Mouse (Mus musculus) midbrain, embryonic 15.5 days (tissue): Measurements from ENCODE around the gene Slc35f5. TPM values are rescaled to one million over a fixed set of nuclear protein-coding genes. Genes with fewer than 3 reads are reported as not detected.
A peak's percentile ranks its signal among the peaks of the same experiment; 100 is the strongest.

Experiments used
- ATAC-seq: fragments of 200-750 bp; cut with Nextera tagmentation; replicated peaks from 2 replicates; pipeline ENCODE4 v1.8.0; 2017; ENCODE audit warnings: moderate TSS enrichment
- H3K27ac ChIP-seq: fragments of 300-500 bp; sonication (generic); 2 replicates; pipeline ENCODE4 v1.5.1; 2015; ENCODE audit warnings: mild to moderate bottlenecking, inconsistent platforms
- H3K27me3 ChIP-seq: fragments of 300-500 bp; sonication (generic); replicated peaks from 2 replicates; pipeline ENCODE4 v1.6.1; 2015; ENCODE audit warnings: inconsistent platforms
- H3K36me3 ChIP-seq: fragments of 300-500 bp; sonication (generic); replicated peaks from 2 replicates; pipeline ENCODE4 v1.6.1; 2015; ENCODE audit warnings: inconsistent platforms
- H3K4me1 ChIP-seq: fragments of 300-500 bp; sonication (generic); 2 replicates; pipeline ENCODE4 v1.6.1; 2015; ENCODE audit warnings: inconsistent platforms
- H3K4me2 ChIP-seq: fragments of 300-500 bp; sonication (generic); 2 replicates; pipeline ENCODE4 v1.6.1; 2015; ENCODE audit warnings: inconsistent platforms, mild to moderate bottlenecking, moderate library complexity
- H3K4me3 ChIP-seq: fragments of 300-500 bp; sonication (generic); 2 replicates; pipeline ENCODE4 v1.5.1; 2015; ENCODE audit warnings: mild to moderate bottlenecking, inconsistent platforms
- H3K9ac ChIP-seq: fragments of 300-500 bp; sonication (generic); 2 replicates; pipeline ENCODE4 v1.6.1; 2015; ENCODE audit warnings: mild to moderate bottlenecking, inconsistent platforms
- H3K9me3 ChIP-seq: fragments of 300-500 bp; sonication (generic); 2 replicates; pipeline ENCODE4 v1.6.1; 2016; ENCODE audit warnings: inconsistent platforms
- WGBS: fragments of 180-500 bp; shearing (Covaris S2); methylation state at CpG from one replicate; pipeline ENCODE4 v1.1.7; 2015; ENCODE audit warnings: mixed read lengths; 5-methylcytosine and 5-hydroxymethylcytosine counted together
- polyA plus RNA-seq: library from polyadenylated mRNA; unstranded; fragments of >200 nt; fragmentation: Nextera tagmentation; extraction: Ambion mirVana; gene quantifications from 2 replicates; pipeline ENCODE4 v1.2.1, GENCODE M21; 2015

Gene Slc35f5
- polyA plus RNA-seq, 1 experiment from 2014 or later: 33.7 TPM

DNA sequence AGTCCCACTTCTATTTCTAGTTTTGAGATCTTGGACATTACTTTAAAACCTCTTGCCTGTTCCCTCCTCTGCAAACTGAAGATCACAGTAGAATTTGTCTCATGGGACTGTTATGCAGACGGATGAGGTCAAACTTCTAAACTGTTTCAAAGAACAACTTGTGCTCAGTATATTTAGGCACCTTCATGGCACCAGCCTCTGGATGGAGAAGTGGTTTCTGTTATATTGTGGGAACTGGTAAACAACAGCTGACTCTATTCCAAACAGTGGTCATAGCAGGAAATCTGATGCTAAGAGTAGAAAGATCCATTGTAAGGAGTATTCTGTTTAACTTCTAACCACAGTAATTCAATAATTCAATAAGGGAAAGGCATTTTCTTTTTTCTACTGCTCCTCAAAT lies 17.7 kb downstream of the Slc35f5 start:
- H3K4me3 ChIP-seq: no peak overlapping the region
- WGBS: 76% methylated on average over 1 of the region's 1 CpGs
- H3K4me1 ChIP-seq: no peaks in the 10 kb centered on the region
- H3K27me3 ChIP-seq: no peaks in the 10 kb centered on the region
- H3K27ac ChIP-seq: no peak overlapping the region
- H3K9me3 ChIP-seq: no peaks in the 10 kb centered on the region
- no peak overlapping the region for H3K4me2 ChIP-seq
- no peak overlapping the region for H3K9ac ChIP-seq
- H3K36me3 ChIP-seq: peaks cover 35% of the 10 kb centered on the region; the same call in 1 of the 2 replicates
- ATAC-seq: no peak

DNA sequence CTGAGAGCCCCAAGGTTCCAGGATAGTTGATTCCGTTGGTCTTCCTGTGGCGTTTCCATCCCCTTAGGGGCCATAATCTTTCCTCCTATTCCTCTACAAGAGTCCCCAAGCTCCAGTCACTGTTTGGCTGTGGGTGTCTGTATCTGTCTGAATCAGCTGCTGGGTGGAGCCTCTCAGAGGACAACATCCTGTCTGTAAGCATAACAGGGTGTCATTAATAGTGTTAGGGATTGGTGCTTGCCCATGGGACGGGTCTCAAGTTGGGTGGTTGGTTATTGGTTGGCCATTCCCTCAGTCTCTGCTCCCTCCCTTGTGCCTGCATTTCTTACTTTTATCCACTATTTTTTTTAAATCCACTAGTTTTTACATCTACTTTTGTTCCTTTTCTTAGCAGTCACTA lies 20.7 kb downstream of the Slc35f5 start:
- Histone ChIP-seq H3K27me3 (no peaks in the 10 kb centered on the region), H3K4me3 (no peak overlapping the region), H3K9ac (no peak overlapping the region), H3K9me3 (no peaks in the 10 kb centered on the region), H3K4me2 (no peak overlapping the region), H3K4me1 (no peaks in the 10 kb centered on the region), H3K27ac (no peak overlapping the region), H3K36me3 (peaks cover 25% of the 10 kb centered on the region; the same call in 1 of the 2 replicates)
- 90% methylated on average over 3 of the region's 3 CpGs for WGBS
- ATAC-seq: no peak

DNA sequence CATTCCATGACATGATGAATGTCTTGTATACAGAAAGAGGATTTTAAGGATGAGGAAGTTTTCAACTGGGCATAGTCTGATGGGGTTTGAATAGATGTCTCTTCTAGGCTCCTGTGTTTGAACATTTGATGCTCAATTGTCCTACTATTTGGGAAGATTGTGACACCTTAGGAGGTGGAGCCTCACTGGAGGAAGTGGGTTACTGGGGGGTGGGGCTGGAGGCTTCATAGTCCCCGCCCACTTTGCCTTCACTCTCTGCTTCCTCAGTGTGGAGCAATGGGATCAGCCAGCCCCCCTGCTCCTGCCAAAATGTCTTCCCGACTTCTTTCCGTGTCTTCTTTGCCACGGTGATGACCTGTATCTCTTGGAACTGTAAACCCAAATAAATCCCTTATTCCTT lies 43.2 kb downstream of the Slc35f5 start:
- Histone ChIP-seq H3K9me3 (no peaks in the 10 kb centered on the region), H3K4me1 (peaks cover 8% of the 10 kb centered on the region; the same call in 1 of the 2 replicates), H3K4me2 (no peak overlapping the region), H3K27ac (no peak overlapping the region), H3K36me3 (no peaks in the 10 kb centered on the region), H3K9ac (no peak overlapping the region), H3K4me3 (no peak overlapping the region), H3K27me3 (no peaks in the 10 kb centered on the region)
- 64% methylated on average over 4 of the region's 4 CpGs for WGBS
- no peak for ATAC-seq

DNA sequence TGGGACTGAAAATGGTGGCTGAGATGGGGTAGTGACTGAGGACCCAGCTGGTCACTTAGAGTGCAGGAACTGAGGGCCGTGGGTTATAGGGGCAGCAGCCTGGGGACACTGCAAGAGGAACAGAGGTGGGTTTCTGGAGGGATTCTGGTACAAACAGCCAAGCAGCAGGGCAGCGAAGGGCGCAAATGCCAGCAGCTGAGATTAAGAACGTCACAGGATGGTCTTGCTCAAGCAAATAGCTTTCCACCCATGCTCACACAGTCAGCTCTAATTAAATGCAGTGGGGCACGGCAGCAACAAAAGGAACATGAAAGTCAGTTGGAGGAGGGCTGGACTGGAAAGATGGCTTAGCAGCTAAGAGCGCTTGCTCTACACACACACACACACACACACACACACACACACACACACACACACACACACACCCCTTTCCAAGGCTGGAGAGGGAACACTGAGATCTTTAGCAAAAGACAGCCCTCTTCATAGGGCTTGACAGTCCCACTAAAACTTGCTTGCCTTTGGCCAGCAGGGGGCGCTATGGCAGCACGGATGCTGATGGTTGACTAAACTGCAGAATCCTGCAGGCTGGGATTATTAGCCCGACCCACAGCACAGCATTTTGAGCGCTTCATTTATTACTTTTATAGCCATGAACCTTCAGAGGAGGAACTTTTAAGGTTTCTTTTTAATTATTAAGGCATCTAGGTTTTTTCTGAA lies 46.9 kb downstream of the Slc35f5 start:
- H3K9ac ChIP-seq: no peak overlapping the region
- H3K4me1 ChIP-seq: peaks cover 8% of the 10 kb centered on the region; the same call in 1 of the 2 replicates
- H3K36me3 ChIP-seq: no peaks in the 10 kb centered on the region
- H3K27me3 ChIP-seq: no peaks in the 10 kb centered on the region
- H3K4me2 ChIP-seq: no peak overlapping the region
- no peak overlapping the region for H3K4me3 ChIP-seq
- peak; percentile 91 for ATAC-seq
- no peaks in the 10 kb centered on the region for H3K9me3 ChIP-seq
- 11% methylated on average over 9 of the region's 10 CpGs for WGBS
- no peak overlapping the region for H3K27ac ChIP-seq

DNA sequence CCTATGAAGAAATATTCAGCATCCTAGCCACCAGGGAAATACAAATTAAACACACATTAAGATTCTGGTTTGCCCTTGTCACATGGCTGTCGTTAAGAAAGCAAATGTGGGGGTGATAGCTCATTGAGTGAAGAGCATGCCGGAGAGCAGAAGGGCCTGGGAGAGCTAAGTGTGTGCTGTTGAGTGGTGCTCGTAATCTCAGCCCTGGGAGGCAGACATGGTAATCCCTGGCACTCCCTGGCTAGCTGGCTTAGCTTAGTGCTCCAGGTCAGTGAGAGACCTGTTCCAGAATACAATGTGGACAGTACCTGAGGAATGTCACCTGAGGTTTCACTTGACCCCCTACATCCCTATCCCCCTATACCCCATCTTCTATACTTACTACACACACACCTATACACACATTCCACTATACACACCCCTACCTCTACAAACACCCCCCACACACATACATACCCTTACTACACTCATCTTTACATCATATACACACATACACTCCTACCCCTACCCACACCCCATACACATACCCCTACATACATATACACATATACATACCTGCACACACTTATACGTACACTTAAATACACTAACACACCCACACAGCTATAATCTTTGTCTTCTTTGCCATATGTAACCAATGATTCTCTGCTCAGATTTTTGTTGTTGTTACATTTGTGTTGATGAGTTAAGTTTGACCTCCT lies 64.1 kb downstream of the Slc35f5 start:
- H3K9me3 ChIP-seq: no peaks in the 10 kb centered on the region
- H3K27ac ChIP-seq: no peak overlapping the region
- no peaks in the 10 kb centered on the region for H3K27me3 ChIP-seq
- ATAC-seq: no peak
- 65% methylated on average over 4 of the region's 4 CpGs for WGBS
- no peak overlapping the region for H3K4me2 ChIP-seq
- H3K4me1 ChIP-seq: no peaks in the 10 kb centered on the region
- H3K4me3 ChIP-seq: no peak overlapping the region
- H3K36me3 ChIP-seq: no peaks in the 10 kb centered on the region
- H3K9ac ChIP-seq: no peak overlapping the region

DNA sequence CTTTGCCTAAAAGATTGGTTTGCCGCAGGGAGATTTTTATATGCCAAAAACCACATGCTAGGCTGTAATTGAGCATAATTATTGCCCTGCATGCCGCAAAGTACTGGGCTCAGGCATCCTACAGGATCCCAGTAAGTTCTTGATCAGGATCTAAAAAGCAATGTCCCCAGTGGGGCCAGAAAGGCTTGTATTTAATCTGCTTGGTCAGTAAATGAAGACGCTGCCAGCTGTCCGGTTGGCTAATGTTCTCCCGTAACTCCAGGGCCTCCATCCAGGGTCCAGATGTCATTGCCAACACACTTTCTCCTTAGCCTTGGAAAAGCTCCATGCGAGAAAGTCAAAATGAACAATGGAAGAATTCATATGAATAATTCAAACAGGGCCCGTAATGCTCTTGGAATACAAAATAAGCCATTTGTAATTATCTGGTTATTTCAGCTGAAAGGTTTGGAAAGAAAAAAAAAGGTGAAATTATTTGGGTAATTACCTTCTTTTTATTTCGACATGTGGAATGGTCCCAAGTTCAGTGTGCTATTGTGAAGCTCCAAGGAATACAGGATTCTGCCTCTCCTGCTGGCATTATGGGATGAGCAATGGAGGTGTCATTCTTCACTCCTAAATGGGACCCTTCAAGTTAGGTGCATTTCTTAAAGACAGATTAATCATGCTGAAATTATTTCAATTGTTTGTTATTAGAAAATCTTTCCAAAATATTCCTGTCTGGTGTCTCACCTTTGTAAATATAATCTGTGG lies 79.3 kb downstream of the Slc35f5 start:
- H3K4me2 ChIP-seq: no peak overlapping the region
- peaks cover 4% of the 10 kb centered on the region; the same call in 1 of the 2 replicates for H3K4me1 ChIP-seq
- no peaks in the 10 kb centered on the region for H3K27me3 ChIP-seq

DNA sequence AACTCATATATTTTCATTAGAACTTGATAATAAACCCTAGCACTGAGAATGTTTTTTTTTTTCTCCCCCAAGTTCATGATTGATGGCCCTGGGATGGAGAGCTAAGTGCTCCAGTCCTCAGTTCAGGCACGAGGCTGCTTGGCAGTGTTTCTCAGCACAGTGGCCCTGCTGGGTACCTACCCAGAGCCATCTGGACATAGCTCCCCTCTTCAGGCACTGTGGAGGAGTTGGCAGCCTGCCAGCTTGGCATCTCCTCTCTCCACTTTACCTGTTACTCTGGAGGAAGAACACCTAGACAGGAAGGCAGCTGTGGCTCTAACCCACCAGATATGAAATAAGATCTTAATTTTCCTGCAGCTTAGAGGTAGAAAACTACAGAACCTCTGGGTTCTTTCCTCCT lies 83.2 kb downstream of the Slc35f5 start:
- Histone ChIP-seq H3K4me2 (no peak overlapping the region), H3K9me3 (no peaks in the 10 kb centered on the region), H3K4me1 (peaks cover 4% of the 10 kb centered on the region; the same call in 1 of the 2 replicates), H3K36me3 (no peaks in the 10 kb centered on the region), H3K9ac (no peak overlapping the region), H3K4me3 (no peak overlapping the region), H3K27ac (no peak overlapping the region), H3K27me3 (no peaks in the 10 kb centered on the region)
- WGBS: 38% methylated on average over 1 of the region's 1 CpGs
- no peak for ATAC-seq

More for the DNA sequence above, 79.3 kb downstream of the Slc35f5 start:
- Histone ChIP-seq H3K36me3 (no peaks in the 10 kb centered on the region), H3K9ac (no peak overlapping the region), H3K4me3 (no peak overlapping the region), H3K9me3 (no peaks in the 10 kb centered on the region), H3K27ac (no peak overlapping the region)
- WGBS: 34% methylated on average over 8 of the region's 8 CpGs
- no peak for ATAC-seq

Other genes with a start within 250 kb of the Slc35f5 start
- 224 and 228 TPM in 2 replicates for gene Actr3, start 124.9 kb upstream of the Slc35f5 start, polyA plus RNA-seq
- 0.11 TPM in 1 of 2 replicates, not detected in the other for gene Gpr39, start 116.4 kb downstream of the Slc35f5 start, polyA plus RNA-seq